Mouse (Mus musculus): ENCODE measurements around the gene Ptgfrn. TPM values are rescaled to one million over a fixed set of nuclear protein-coding genes. Genes with fewer than 3 reads are reported as not detected.

Gene Ptgfrn
- total and polyA plus RNA-seq, 2 experiments from 2014 or later, result 5.2 to 61.5 TPM

- DNase-seq (ENCODE audit: low spot score) (peak; percentile 68), ATAC-seq (ENCODE audit: insufficient read depth, low read depth) (peak; percentile 47; the same call in 1 of the 2 replicates)
- no peaks in the 10 kb centered on the region for H3K9me3 ChIP-seq (replicated peaks; ENCODE audit: control insufficient read depth, low read length)
- H3K4me1 ChIP-seq (ENCODE audit: control insufficient read depth, insufficient read depth), result peaks cover 34% of the 10 kb centered on the region
- TF ChIP-seq EP300 (IDR thresholded peaks at IDR 0.05; ENCODE audit: low read depth) (no peak), CTCF (IDR thresholded peaks at IDR 0.05; ENCODE audit: low read depth) (no peak)
- H3K27ac ChIP-seq (ENCODE audit: low read depth), result no peak overlapping the region
- no peak overlapping the region for H3K4me3 ChIP-seq (ENCODE audit: low read depth, low read length)
- no peak overlapping the region for H3K9ac ChIP-seq (replicated peaks; ENCODE audit: low read depth, low read length)
- 59% methylated on average over 1 of the region's 1 CpGs for WGBS
- no peak overlapping the region for H3K4me2 ChIP-seq (ENCODE audit: low read depth, low read length)
- peaks cover 26% of the 10 kb centered on the region; the same call in 1 of the 2 replicates for H3K36me3 ChIP-seq (replicated peaks; ENCODE audit: control insufficient read depth, insufficient read depth, low read length)
- no peaks in the 10 kb centered on the region for H3K27me3 ChIP-seq (ENCODE audit: control insufficient read depth, insufficient read depth, low read length)
Observed at GRCm38 (mm10) chr3:101078344-101078743, 31.7 kb downstream of the Ptgfrn start.

GRCm38 (mm10) chr3:101077710-101078100 lies 32.4 kb downstream of the Ptgfrn start:
- H3K27me3 ChIP-seq (ENCODE audit: control insufficient read depth, insufficient read depth, low read length), result no peaks in the 10 kb centered on the region
- H3K36me3 ChIP-seq (replicated peaks; ENCODE audit: control insufficient read depth, insufficient read depth, low read length), result peaks cover 26% of the 10 kb centered on the region; the same call in 1 of the 2 replicates
- no peaks in the 10 kb centered on the region for H3K9me3 ChIP-seq (replicated peaks; ENCODE audit: control insufficient read depth, low read length)
- TF ChIP-seq CTCF (IDR thresholded peaks at IDR 0.05; ENCODE audit: low read depth), result no peak
- TF ChIP-seq EP300 (IDR thresholded peaks at IDR 0.05; ENCODE audit: low read depth), result no peak
- 61% methylated on average over 6 of the region's 6 CpGs for WGBS
- DNase-seq (ENCODE audit: low spot score), result no peak
- H3K4me3 ChIP-seq (ENCODE audit: low read depth, low read length), result no peak overlapping the region
- no peak for ATAC-seq (ENCODE audit: insufficient read depth, low read depth)
- no peak overlapping the region for H3K4me2 ChIP-seq (ENCODE audit: low read depth, low read length)
- H3K9ac ChIP-seq (replicated peaks; ENCODE audit: low read depth, low read length), result no peak overlapping the region
- peaks cover 38% of the 10 kb centered on the region for H3K4me1 ChIP-seq (ENCODE audit: control insufficient read depth, insufficient read depth)
- H3K27ac ChIP-seq (ENCODE audit: low read depth), result no peak overlapping the region

GRCm38 (mm10) chr3:101076966-101077709 lies 32.9 kb downstream of the Ptgfrn start:
- peaks cover 41% of the 10 kb centered on the region for H3K4me1 ChIP-seq (ENCODE audit: control insufficient read depth, insufficient read depth)
- 94% methylated on average over 25 of the region's 25 CpGs for WGBS
- DNase-seq (ENCODE audit: low spot score), result no peak
- no peak for TF ChIP-seq CTCF (IDR thresholded peaks at IDR 0.05; ENCODE audit: low read depth)
- no peak for TF ChIP-seq EP300 (IDR thresholded peaks at IDR 0.05; ENCODE audit: low read depth)
- no peak overlapping the region for H3K27ac ChIP-seq (ENCODE audit: low read depth)
- H3K27me3 ChIP-seq (ENCODE audit: control insufficient read depth, insufficient read depth, low read length), result no peaks in the 10 kb centered on the region
- H3K9me3 ChIP-seq (replicated peaks; ENCODE audit: control insufficient read depth, low read length), result no peaks in the 10 kb centered on the region
- H3K4me3 ChIP-seq (ENCODE audit: low read depth, low read length), result no peak overlapping the region
- no peak for ATAC-seq (ENCODE audit: insufficient read depth, low read depth)
- H3K9ac ChIP-seq (replicated peaks; ENCODE audit: low read depth, low read length), result no peak overlapping the region
- no peak overlapping the region for H3K4me2 ChIP-seq (ENCODE audit: low read depth, low read length)
- peaks cover 26% of the 10 kb centered on the region; the same call in 1 of the 2 replicates for H3K36me3 ChIP-seq (replicated peaks; ENCODE audit: control insufficient read depth, insufficient read depth, low read length)

- Histone ChIP-seq H3K9me3 (replicated peaks; ENCODE audit: control insufficient read depth, low read length) (no peaks in the 10 kb centered on the region), H3K4me2 (ENCODE audit: low read depth, low read length) (no peak overlapping the region), H3K27ac (ENCODE audit: low read depth) (no peak overlapping the region), H3K4me3 (ENCODE audit: low read depth, low read length) (no peak overlapping the region), H3K4me1 (ENCODE audit: control insufficient read depth, insufficient read depth) (peaks cover 54% of the 10 kb centered on the region), H3K9ac (replicated peaks; ENCODE audit: low read depth, low read length) (no peak overlapping the region), H3K27me3 (ENCODE audit: control insufficient read depth, insufficient read depth, low read length) (no peaks in the 10 kb centered on the region), H3K36me3 (replicated peaks; ENCODE audit: control insufficient read depth, insufficient read depth, low read length) (peaks cover 26% of the 10 kb centered on the region; the same call in 1 of the 2 replicates)
- ATAC-seq (ENCODE audit: insufficient read depth, low read depth), result no peak
- DNase-seq (ENCODE audit: low spot score), result no peak
- TF ChIP-seq CTCF (IDR thresholded peaks at IDR 0.05; ENCODE audit: low read depth), result no peak
- no peak for TF ChIP-seq EP300 (IDR thresholded peaks at IDR 0.05; ENCODE audit: low read depth)
- WGBS, result 51% methylated on average over 3 of the region's 3 CpGs
Observed at GRCm38 (mm10) chr3:101075866-101076265, 34.2 kb downstream of the Ptgfrn start.

- peaks cover 18% of the 10 kb centered on the region; the same call in 1 of the 2 replicates for H3K36me3 ChIP-seq (replicated peaks; ENCODE audit: control insufficient read depth, insufficient read depth, low read length)
- no peak overlapping the region for H3K9ac ChIP-seq (replicated peaks; ENCODE audit: low read depth, low read length)
- H3K27me3 ChIP-seq (ENCODE audit: control insufficient read depth, insufficient read depth, low read length), result no peaks in the 10 kb centered on the region
- H3K27ac ChIP-seq (ENCODE audit: low read depth), result no peak overlapping the region
- WGBS, result 85% methylated on average over 9 of the region's 9 CpGs
- ATAC-seq (ENCODE audit: insufficient read depth, low read depth) (no peak), DNase-seq (ENCODE audit: low spot score) (no peak)
- no peaks in the 10 kb centered on the region for H3K9me3 ChIP-seq (replicated peaks; ENCODE audit: control insufficient read depth, low read length)
- peaks cover 71% of the 10 kb centered on the region for H3K4me1 ChIP-seq (ENCODE audit: control insufficient read depth, insufficient read depth)
- H3K4me3 ChIP-seq (ENCODE audit: low read depth, low read length), result no peak overlapping the region
- TF ChIP-seq CTCF (IDR thresholded peaks at IDR 0.05; ENCODE audit: low read depth), result no peak
- no peak for TF ChIP-seq EP300 (IDR thresholded peaks at IDR 0.05; ENCODE audit: low read depth)
- no peak overlapping the region for H3K4me2 ChIP-seq (ENCODE audit: low read depth, low read length)
Observed at GRCm38 (mm10) chr3:101073384-101073783, 36.7 kb downstream of the Ptgfrn start.

All from heart, postnatal 0 days (tissue).